In genomic region chr4:118031132-118031775, GRCm38 (mm10) we compare ENCODE assay signal across 10 mouse cellular contexts.
DNase-seq lines count a peak whose midpoint lies in the region; ATAC-seq and TF ChIP-seq lines count a peak whose summit lies in the region.
"Had no signal": no experiment of that assay in that cellular context is flagged by ENCODE, and none has a peak within 500 bp of the region (broad histone marks: within the 10 kb centered on the region; RNA-seq: fewer than 3 reads in every experiment).

No protein-coding gene starts in this region.

- H3K4me2 ChIP-seq in liver, postnatal 0 days (ENCODE audit: low read depth, low read length) = no peak overlapping the region
- H3K4me2 ChIP-seq in liver, embryonic 12.5 days = no peak overlapping the region
- H3K4me2 ChIP-seq in kidney, embryonic 14.5 days (replicated peaks; ENCODE audit: low read depth, low read length) = no peak overlapping the region
- H3K4me2 ChIP-seq: liver, embryonic 11.5 days; neural tube, embryonic 12.5 days had no signal

- WGBS in liver, postnatal 0 days (ENCODE audit: insufficient replicate concordance) = 66% methylated on average over 6 of the region's 6 CpGs
- WGBS in liver, embryonic 12.5 days (ENCODE audit: insufficient replicate concordance) = 64% methylated on average over 6 of the region's 6 CpGs
- 60% methylated on average over 6 of the region's 6 CpGs for WGBS in kidney, embryonic 14.5 days

- H3K9ac ChIP-seq in liver, postnatal 0 days (replicated peaks) = no peak overlapping the region
- no peak overlapping the region for H3K9ac ChIP-seq in liver, embryonic 12.5 days
- H3K9ac ChIP-seq in kidney, embryonic 14.5 days (ENCODE audit: low read depth, low read length) = no peak overlapping the region
- H3K9ac ChIP-seq: neural tube, embryonic 12.5 days had no signal

- TF ChIP-seq CTCF in liver, postnatal 0 days (IDR thresholded peaks at IDR 0.05; ENCODE audit: low read depth) = no peak

- H3K9me3 ChIP-seq in liver, postnatal 0 days (ENCODE audit: low read length) = no peaks in the 10 kb centered on the region
- H3K9me3 ChIP-seq in liver, embryonic 12.5 days (replicated peaks) = no peaks in the 10 kb centered on the region
- H3K9me3 ChIP-seq in kidney, embryonic 14.5 days (ENCODE audit: control insufficient read depth, low read length) = no peaks in the 10 kb centered on the region
- H3K9me3 ChIP-seq: neural tube, embryonic 12.5 days had no signal

- no peaks in the 10 kb centered on the region for H3K27me3 ChIP-seq in liver, postnatal 0 days (ENCODE audit: insufficient read depth, low read length)
- no peaks in the 10 kb centered on the region for H3K27me3 ChIP-seq in liver, embryonic 12.5 days (replicated peaks)
- no peaks in the 10 kb centered on the region for H3K27me3 ChIP-seq in kidney, embryonic 14.5 days (ENCODE audit: control insufficient read depth, insufficient read depth, low read length)
- H3K27me3 ChIP-seq: neural tube, embryonic 12.5 days had no signal

- no peak overlapping the region for H3K4me3 ChIP-seq in liver, postnatal 0 days (ENCODE audit: low read depth, low read length)
- H3K4me3 ChIP-seq in liver, embryonic 12.5 days = no peak overlapping the region
- no peak overlapping the region for H3K4me3 ChIP-seq in kidney, embryonic 14.5 days (ENCODE audit: low read length)
- H3K4me3 ChIP-seq: neural tube, embryonic 12.5 days had no signal

- 0 out of 2 replicates have a peak, but pooled peaks have one; percentile 21 for ATAC-seq in liver, postnatal 0 days
- no peak for ATAC-seq in liver, embryonic 12.5 days
- peak; percentile 35; the same call in 1 of the 2 replicates for ATAC-seq in kidney, embryonic 14.5 days (ENCODE audit: low FRiP score, low TSS enrichment)

- H3K27ac ChIP-seq in liver, postnatal 0 days (ENCODE audit: low read depth) = no peak overlapping the region
- no peak overlapping the region for H3K27ac ChIP-seq in liver, embryonic 12.5 days
- no peak overlapping the region for H3K27ac ChIP-seq in kidney, embryonic 14.5 days (ENCODE audit: low read depth, low read length)
- H3K27ac ChIP-seq: neural tube, embryonic 12.5 days had no signal

- no peak for TF ChIP-seq EP300 in liver, postnatal 0 days (IDR thresholded peaks at IDR 0.05; ENCODE audit: low read depth)

- H3K4me1 ChIP-seq in liver, postnatal 0 days (ENCODE audit: insufficient read depth) = no peaks in the 10 kb centered on the region
- H3K4me1 ChIP-seq in liver, embryonic 12.5 days = peaks cover 5% of the 10 kb centered on the region; the same call in 1 of the 2 replicates
- peaks cover 6% of the 10 kb centered on the region for H3K4me1 ChIP-seq in kidney, embryonic 14.5 days (ENCODE audit: control insufficient read depth, insufficient read depth, low read length)

- DNase-seq in cerebellum, postnatal 25 days = peak; percentile 29 to 42
- DNase-seq in cerebellum, adult 8-10 months = no peak
- DNase-seq in liver, postnatal 0 days = no peak
- DNase-seq in retina, postnatal 7 days (ENCODE audit: low read depth, low spot score) = peak; percentile 21
- DNase-seq in left cerebral cortex, adult 9 months (ENCODE audit: low spot score in 2 of 2) = no peak
- DNase-seq in testis, postnatal 14 days (ENCODE audit: low spot score) = no peak

- H3K36me3 ChIP-seq in liver, postnatal 0 days (replicated peaks; ENCODE audit: insufficient read depth, low read length) = no peaks in the 10 kb centered on the region; the same call in 1 of the 2 replicates
- H3K36me3 ChIP-seq in liver, embryonic 12.5 days = no peaks in the 10 kb centered on the region; the same call in 1 of the 2 replicates
- H3K36me3 ChIP-seq in kidney, embryonic 14.5 days (ENCODE audit: control insufficient read depth, insufficient read depth, low read length) = no peaks in the 10 kb centered on the region; the same call in 1 of the 2 replicates
- H3K36me3 ChIP-seq: neural tube, embryonic 12.5 days had no signal

Comparison
In these comparisons a context has a peak if more than half of its experiments do, and no peak if none do; other contexts are left out.
1. DNase-seq: peak in cerebellum, postnatal 25 days (2 of 2) and retina, postnatal 7 days (single experiment); none in cerebellum, adult 8-10 months (single experiment), liver, postnatal 0 days (single experiment), left cerebral cortex, adult 9 months (0 of 2) and testis, postnatal 14 days (single experiment).